Mouse (Mus musculus) T-helper 2 cell (primary cell): ENCODE results near the gene Asxl2.
"Not testable (repeated sequence)": the region's sequence is repeated elsewhere in the genome, so short reads cannot be mapped to it uniquely, and the experiment has no call there.

Experiments
- in situ Hi-C: fragments of 300-600 bp; cut with MboI, MseI; formaldehyde crosslinking; loops from one replicate; pipeline ENCODE4 v1.15.1; 2025; ENCODE audit warnings: high pct_unique_total_duplicates

Asxl2 gene

GRCm38 (mm10) chr12:3426530-3427034 is at the start of gene Asxl2:
Asxl2 (plus strand) TSS chr12:3426857.
- in situ Hi-C loops = loop anchor here (5.0 kb wide), 1 partner anchor 189 kb away; no protein-coding TSS in a partner anchor

- in situ Hi-C loops = no loop called here
These were observed 49.5 kb upstream of the Asxl2 start for GRCm38 (mm10) chr12:3377190-3377589.

GRCm38 (mm10) chr12:3377755-3378154 is 48.9 kb upstream of the Asxl2 start:
- in situ Hi-C loops = no loop called here

- in situ Hi-C loops = no loop called here
These were observed 41.8 kb upstream of the Asxl2 start for GRCm38 (mm10) chr12:3384860-3385259.

GRCm38 (mm10) chr12:3385271-3385670 is 41.4 kb upstream of the Asxl2 start:
- in situ Hi-C loops = no loop called here

- in situ Hi-C loops = no loop called here
These were observed 40.7 kb upstream of the Asxl2 start for GRCm38 (mm10) chr12:3385940-3386339.

- in situ Hi-C loops = no loop called here
These were observed 38.8 kb upstream of the Asxl2 start for GRCm38 (mm10) chr12:3387891-3388290.

- in situ Hi-C loops = no loop called here
These were observed 37.3 kb upstream of the Asxl2 start for GRCm38 (mm10) chr12:3389394-3389793.

- in situ Hi-C loops = no loop called here
These were observed 36.6 kb upstream of the Asxl2 start for GRCm38 (mm10) chr12:3390071-3390470.

- in situ Hi-C loops = no loop called here
These were observed 35.9 kb upstream of the Asxl2 start for GRCm38 (mm10) chr12:3390577-3391262.

GRCm38 (mm10) chr12:3391276-3391675 is 35.4 kb upstream of the Asxl2 start:
- in situ Hi-C loops = no loop called here

- in situ Hi-C loops = no loop called here
These were observed 33.5 kb upstream of the Asxl2 start for GRCm38 (mm10) chr12:3393140-3393539.

- in situ Hi-C loops = no loop called here
These were observed 29.7 kb upstream of the Asxl2 start for GRCm38 (mm10) chr12:3396931-3397330.

- in situ Hi-C loops = not testable (repeated sequence)
These were observed 21.0 kb upstream of the Asxl2 start for GRCm38 (mm10) chr12:3405662-3406061.

GRCm38 (mm10) chr12:3406585-3406984 is 20.1 kb upstream of the Asxl2 start:
- in situ Hi-C loops = no loop called here

GRCm38 (mm10) chr12:3414956-3415355 is 11.7 kb upstream of the Asxl2 start:
- in situ Hi-C loops = loop anchor here (5.0 kb wide), 1 partner anchor 98 kb away; no protein-coding TSS in a partner anchor

GRCm38 (mm10) chr12:3418761-3419160 is 7.9 kb upstream of the Asxl2 start:
- in situ Hi-C loops = loop anchor here (5.0 kb wide), 1 partner anchor 101 kb away; no protein-coding TSS in a partner anchor

- in situ Hi-C loops = no loop called here
These were observed 6.1 kb upstream of the Asxl2 start for GRCm38 (mm10) chr12:3420519-3420918.

GRCm38 (mm10) chr12:3422786-3423185 is 3.9 kb upstream of the Asxl2 start:
- in situ Hi-C loops = no loop called here

GRCm38 (mm10) chr12:3424179-3424578 is 2.5 kb upstream of the Asxl2 start:
- in situ Hi-C loops = no loop called here

GRCm38 (mm10) chr12:3425375-3426341 is 999 bp upstream of the Asxl2 start:
- in situ Hi-C loops = loop anchor here (5.0 kb wide), 1 partner anchor 188 kb away; no protein-coding TSS in a partner anchor
